Mouse (Mus musculus) forebrain, embryonic 12.5 days (tissue): ENCODE data around the gene Astn2. TPM values are rescaled to one million over a fixed set of nuclear protein-coding genes. Genes with fewer than 3 reads are reported as not detected.

Experiments used
- ATAC-seq: fragments of 200-750 bp; cut with Nextera tagmentation; 2 replicates; pipeline ENCODE4 v1.8.0; 2017; ENCODE audit warnings: moderate TSS enrichment; ENCODE audit not compliant: low FRiP score
- H3K27ac ChIP-seq: fragments of 300-500 bp; sonication (generic); 2 replicates; pipeline ENCODE4 v1.5.1; 2016; ENCODE audit warnings: mild to moderate bottlenecking
- H3K27me3 ChIP-seq: fragments of 300-500 bp; sonication (generic); 2 replicates; pipeline ENCODE4 v1.6.1; 2016; ENCODE audit warnings: mild to moderate bottlenecking
- H3K36me3 ChIP-seq: fragments of 300-500 bp; sonication (generic); replicated peaks from 2 replicates; pipeline ENCODE4 v1.6.1; 2016; ENCODE audit warnings: mild to moderate bottlenecking
- H3K4me1 ChIP-seq: fragments of 300-500 bp; sonication (generic); 2 replicates; pipeline ENCODE4 v1.6.1; 2016
- H3K4me2 ChIP-seq: fragments of 300-500 bp; sonication (generic); 2 replicates; pipeline ENCODE4 v1.6.1; 2016; ENCODE audit warnings: mild to moderate bottlenecking, moderate library complexity
- H3K4me3 ChIP-seq: fragments of 300-500 bp; sonication (generic); replicated peaks from 2 replicates; pipeline ENCODE4 v1.5.1; 2016; ENCODE audit warnings: mild to moderate bottlenecking
- H3K9ac ChIP-seq: fragments of 300-500 bp; sonication (generic); 2 replicates; pipeline ENCODE4 v1.6.1; 2016; ENCODE audit warnings: mild to moderate bottlenecking
- H3K9me3 ChIP-seq: fragments of 300-500 bp; sonication (generic); 2 replicates; pipeline ENCODE4 v1.6.1; 2016
- WGBS: fragments of 180-500 bp; shearing (Covaris S2); methylation state at CpG from one replicate; pipeline ENCODE4 v1.1.7; 2016; 5-methylcytosine and 5-hydroxymethylcytosine counted together
- polyA plus RNA-seq: library from polyadenylated mRNA; unstranded; fragments of >200 nt; fragmentation: Nextera tagmentation; extraction: Ambion mirVana; gene quantifications from 2 replicates; pipeline ENCODE4 v1.2.1, GENCODE M21; 2016

Astn2 gene
- polyA plus RNA-seq, 1 experiment from 2014 or later, result 1.9 TPM

- no peak for ATAC-seq
- H3K4me2 ChIP-seq, result no peak overlapping the region
Observed at GRCm38 (mm10) chr4:65427480-65427879, 976.9 kb downstream of the Astn2 start.

GRCm38 (mm10) chr4:65426437-65426836 is 978.0 kb downstream of the Astn2 start:
- Histone ChIP-seq H3K9me3 (no peaks in the 10 kb centered on the region), H3K4me3 (no peak overlapping the region), H3K27me3 (no peaks in the 10 kb centered on the region), H3K36me3 (no peaks in the 10 kb centered on the region), H3K27ac (no peak overlapping the region), H3K4me1 (no peaks in the 10 kb centered on the region), H3K9ac (no peak overlapping the region), H3K4me2 (no peak overlapping the region)
- WGBS, result 86% methylated on average over 5 of the region's 5 CpGs
- ATAC-seq, result no peak

More at GRCm38 (mm10) chr4:65427480-65427879, 976.9 kb downstream of the Astn2 start:
- no peak overlapping the region for H3K4me3 ChIP-seq
- no peaks in the 10 kb centered on the region for H3K36me3 ChIP-seq
- no peaks in the 10 kb centered on the region for H3K4me1 ChIP-seq
- H3K27me3 ChIP-seq, result no peaks in the 10 kb centered on the region
- no peak overlapping the region for H3K9ac ChIP-seq
- no peak overlapping the region for H3K27ac ChIP-seq
- WGBS, result 77% methylated on average over 3 of the region's 3 CpGs
- H3K9me3 ChIP-seq, result no peaks in the 10 kb centered on the region

- H3K27me3 ChIP-seq, result no peaks in the 10 kb centered on the region
- H3K4me3 ChIP-seq, result no peak overlapping the region
- H3K9ac ChIP-seq, result no peak overlapping the region
- no peak overlapping the region for H3K4me2 ChIP-seq
- 100% methylated on average over 3 of the region's 3 CpGs for WGBS
- H3K27ac ChIP-seq, result no peak overlapping the region
- H3K36me3 ChIP-seq, result no peaks in the 10 kb centered on the region
- peaks cover 8% of the 10 kb centered on the region for H3K4me1 ChIP-seq
- no peaks in the 10 kb centered on the region for H3K9me3 ChIP-seq
- ATAC-seq, result no peak
Observed at GRCm38 (mm10) chr4:65423068-65423625, 981.3 kb downstream of the Astn2 start.

- Histone ChIP-seq H3K4me2 (no peak overlapping the region), H3K4me3 (no peak overlapping the region), H3K27me3 (no peaks in the 10 kb centered on the region), H3K27ac (no peak overlapping the region), H3K9me3 (no peaks in the 10 kb centered on the region), H3K9ac (no peak overlapping the region), H3K36me3 (no peaks in the 10 kb centered on the region), H3K4me1 (peaks cover 8% of the 10 kb centered on the region)
- WGBS, result 88% methylated on average over 2 of the region's 2 CpGs
- ATAC-seq, result no peak
Observed at GRCm38 (mm10) chr4:65421272-65421671, 983.1 kb downstream of the Astn2 start.

GRCm38 (mm10) chr4:65420511-65420931 is 983.9 kb downstream of the Astn2 start:
- H3K27me3 ChIP-seq, result no peaks in the 10 kb centered on the region
- no peak overlapping the region for H3K4me2 ChIP-seq
- no peak overlapping the region for H3K9ac ChIP-seq
- no peaks in the 10 kb centered on the region for H3K9me3 ChIP-seq
- WGBS, result 6% methylated on average over 3 of the region's 3 CpGs
- no peaks in the 10 kb centered on the region for H3K36me3 ChIP-seq
- H3K4me1 ChIP-seq, result peaks cover 8% of the 10 kb centered on the region
- peak; percentile 63 for ATAC-seq
- peak overlapping the region; percentile 63 for H3K27ac ChIP-seq
- no peak overlapping the region for H3K4me3 ChIP-seq

- H3K4me2 ChIP-seq, result no peak overlapping the region
- H3K9ac ChIP-seq, result no peak overlapping the region
- WGBS, result 92% methylated on average over 4 of the region's 4 CpGs
- H3K36me3 ChIP-seq, result no peaks in the 10 kb centered on the region
- H3K27me3 ChIP-seq, result no peaks in the 10 kb centered on the region
- no peak overlapping the region for H3K27ac ChIP-seq
- peaks cover 4% of the 10 kb centered on the region for H3K4me1 ChIP-seq
- H3K9me3 ChIP-seq, result no peaks in the 10 kb centered on the region
- ATAC-seq, result no peak
- no peak overlapping the region for H3K4me3 ChIP-seq
Observed at GRCm38 (mm10) chr4:65415507-65415906, 988.9 kb downstream of the Astn2 start.

- H3K9me3 ChIP-seq, result no peaks in the 10 kb centered on the region
- 71% methylated on average over 6 of the region's 6 CpGs for WGBS
Observed at GRCm38 (mm10) chr4:65402836-65403634, 1001.4 kb downstream of the Astn2 start.

GRCm38 (mm10) chr4:65402286-65402685 is 1002.1 kb downstream of the Astn2 start:
- no peak overlapping the region for H3K4me2 ChIP-seq
- WGBS, result 86% methylated on average over 5 of the region's 5 CpGs
- no peaks in the 10 kb centered on the region for H3K4me1 ChIP-seq
- no peak overlapping the region for H3K9ac ChIP-seq
- no peak overlapping the region for H3K4me3 ChIP-seq
- no peaks in the 10 kb centered on the region for H3K9me3 ChIP-seq
- no peaks in the 10 kb centered on the region for H3K36me3 ChIP-seq
- no peak for ATAC-seq
- no peaks in the 10 kb centered on the region for H3K27me3 ChIP-seq
- no peak overlapping the region for H3K27ac ChIP-seq

More at GRCm38 (mm10) chr4:65402836-65403634, 1001.4 kb downstream of the Astn2 start:
- Histone ChIP-seq H3K27me3 (no peaks in the 10 kb centered on the region), H3K4me3 (no peak overlapping the region), H3K36me3 (no peaks in the 10 kb centered on the region), H3K4me1 (no peaks in the 10 kb centered on the region), H3K4me2 (no peak overlapping the region), H3K9ac (no peak overlapping the region), H3K27ac (no peak overlapping the region)
- no peak for ATAC-seq

GRCm38 (mm10) chr4:65399457-65399856 is 1005.0 kb downstream of the Astn2 start:
- H3K4me1 ChIP-seq, result no peaks in the 10 kb centered on the region
- no peak for ATAC-seq
- H3K4me3 ChIP-seq, result no peak overlapping the region
- WGBS, result 96% methylated on average over 4 of the region's 4 CpGs
- H3K9ac ChIP-seq, result no peak overlapping the region
- H3K9me3 ChIP-seq, result no peaks in the 10 kb centered on the region
- H3K27ac ChIP-seq, result no peak overlapping the region
- H3K27me3 ChIP-seq, result no peaks in the 10 kb centered on the region
- H3K36me3 ChIP-seq, result no peaks in the 10 kb centered on the region
- H3K4me2 ChIP-seq, result no peak overlapping the region

- Histone ChIP-seq H3K9ac (no peak overlapping the region), H3K9me3 (no peaks in the 10 kb centered on the region), H3K4me3 (no peak overlapping the region), H3K4me2 (no peak overlapping the region), H3K27me3 (no peaks in the 10 kb centered on the region), H3K27ac (no peak overlapping the region), H3K36me3 (no peaks in the 10 kb centered on the region), H3K4me1 (no peaks in the 10 kb centered on the region)
- 77% methylated on average over 3 of the region's 3 CpGs for WGBS
- ATAC-seq, result no peak
Observed at GRCm38 (mm10) chr4:65396806-65397205, 1007.6 kb downstream of the Astn2 start.

- Histone ChIP-seq H3K9me3 (no peaks in the 10 kb centered on the region), H3K4me3 (no peak overlapping the region), H3K4me2 (no peak overlapping the region), H3K36me3 (no peaks in the 10 kb centered on the region), H3K4me1 (no peaks in the 10 kb centered on the region), H3K9ac (no peak overlapping the region), H3K27ac (no peak overlapping the region), H3K27me3 (no peaks in the 10 kb centered on the region)
- 85% methylated on average over 4 of the region's 4 CpGs for WGBS
- ATAC-seq, result no peak
Observed at GRCm38 (mm10) chr4:65391001-65391400, 1013.4 kb downstream of the Astn2 start.

GRCm38 (mm10) chr4:65383070-65383469 is 1021.3 kb downstream of the Astn2 start:
- Histone ChIP-seq H3K4me3 (no peak overlapping the region), H3K9ac (no peak overlapping the region), H3K9me3 (no peaks in the 10 kb centered on the region), H3K27me3 (no peaks in the 10 kb centered on the region), H3K4me1 (no peaks in the 10 kb centered on the region), H3K27ac (no peak overlapping the region), H3K4me2 (no peak overlapping the region), H3K36me3 (no peaks in the 10 kb centered on the region)
- ATAC-seq, result no peak
- 92% methylated on average over 4 of the region's 4 CpGs for WGBS

GRCm38 (mm10) chr4:65379461-65379860 is 1025.0 kb downstream of the Astn2 start:
- no peaks in the 10 kb centered on the region for H3K4me1 ChIP-seq
- H3K9me3 ChIP-seq, result no peaks in the 10 kb centered on the region
- H3K4me2 ChIP-seq, result no peak overlapping the region
- H3K36me3 ChIP-seq, result no peaks in the 10 kb centered on the region
- no peak overlapping the region for H3K27ac ChIP-seq
- ATAC-seq, result no peak
- no peak overlapping the region for H3K9ac ChIP-seq
- H3K4me3 ChIP-seq, result no peak overlapping the region
- H3K27me3 ChIP-seq, result no peaks in the 10 kb centered on the region
- WGBS, result 90% methylated on average over 4 of the region's 4 CpGs
